13 mouse cellular contexts compared by ENCODE assay signal in genomic region chr13:80000693-80001092, GRCm38 (mm10).
DNase-seq lines count a peak whose midpoint lies in the region; ATAC-seq lines count a peak whose summit lies in the region.
"Had no signal": no experiment of that assay in that cellular context is flagged by ENCODE, and none has a peak within 500 bp of the region (broad histone marks: within the 10 kb centered on the region; RNA-seq: fewer than 3 reads in every experiment).

No protein-coding gene starts in this region.

- no peak overlapping the region for H3K9ac ChIP-seq in midbrain, embryonic 13.5 days (replicated peaks)
- H3K9ac ChIP-seq: heart, embryonic 15.5 days had no signal

- intact Hi-C loops in left cerebral cortex, postnatal 36 days (cut with DNase I) = no loop called here

- H3K36me3 ChIP-seq in hindbrain, embryonic 10.5 days = no peaks in the 10 kb centered on the region
- no peaks in the 10 kb centered on the region for H3K36me3 ChIP-seq in midbrain, embryonic 13.5 days
- H3K36me3 ChIP-seq: heart, embryonic 15.5 days had no signal

- no peaks in the 10 kb centered on the region for H3K9me3 ChIP-seq in hindbrain, embryonic 10.5 days
- no peaks in the 10 kb centered on the region for H3K9me3 ChIP-seq in midbrain, embryonic 13.5 days
- H3K9me3 ChIP-seq: heart, embryonic 15.5 days had no signal

- H3K4me1 ChIP-seq in hindbrain, embryonic 10.5 days (replicated peaks) = peaks cover 16% of the 10 kb centered on the region
- peaks cover 4% of the 10 kb centered on the region; the same call in 1 of the 2 replicates for H3K4me1 ChIP-seq in midbrain, embryonic 13.5 days (replicated peaks)
- H3K4me1 ChIP-seq: heart, embryonic 15.5 days had no signal

- WGBS in hindbrain, embryonic 10.5 days = 22% methylated on average over 4 of the region's 4 CpGs
- WGBS in midbrain, embryonic 13.5 days = 12% methylated on average over 4 of the region's 4 CpGs

- H3K27ac ChIP-seq in hindbrain, embryonic 10.5 days = peak overlapping the region; percentile 31; the same call in 1 of the 2 replicates
- H3K27ac ChIP-seq in midbrain, embryonic 13.5 days = no peak overlapping the region
- H3K27ac ChIP-seq: heart, embryonic 15.5 days had no signal

- peak; percentile 1 to 2 for DNase-seq in kidney, postnatal 4 days
- no peak for DNase-seq in kidney, adult 11 months
- DNase-seq in hindbrain, embryonic 10.5 days (ENCODE audit: low spot score) = peak; percentile 63
- DNase-seq in left cerebral cortex, postnatal 36 days (ENCODE audit: low spot score in 2 of 2) = no peak
- DNase-seq in heart, adult 18-20 months = no peak
- DNase-seq: adrenal gland, adult 2 months; cerebellum, adult 11 months; gastrocnemius, postnatal 10 days; kidney, adult 2 months; spleen, adult 18-20 months had no signal

- H3K4me3 ChIP-seq in hindbrain, embryonic 10.5 days = no peak overlapping the region
- H3K4me3 ChIP-seq in midbrain, embryonic 13.5 days (replicated peaks) = no peak overlapping the region
- H3K4me3 ChIP-seq: heart, embryonic 15.5 days had no signal

- ATAC-seq in midbrain, embryonic 13.5 days = 0 out of 2 replicates have a peak, but pooled peaks have one; percentile 24
- no peak for ATAC-seq in erythroid progenitor cell, adult 5-6 weeks (replicated peaks; ENCODE audit: low FRiP score, poor library complexity, severe bottlenecking)

- H3K27me3 ChIP-seq in hindbrain, embryonic 10.5 days (ENCODE audit: insufficient read depth, poor library complexity, severe bottlenecking) = no peaks in the 10 kb centered on the region
- H3K27me3 ChIP-seq in midbrain, embryonic 13.5 days = no peaks in the 10 kb centered on the region
- H3K27me3 ChIP-seq: heart, embryonic 15.5 days had no signal

- H3K4me2 ChIP-seq in midbrain, embryonic 13.5 days (replicated peaks) = no peak overlapping the region
- H3K4me2 ChIP-seq: heart, embryonic 15.5 days had no signal

Comparison
In these comparisons a context has a peak if more than half of its experiments do, and no peak if none do; other contexts are left out.
1. DNase-seq: peak in kidney, postnatal 4 days (2 of 2) and hindbrain, embryonic 10.5 days (single experiment); none in kidney, adult 11 months (single experiment), left cerebral cortex, postnatal 36 days (0 of 2) and heart, adult 18-20 months (0 of 2).